Comparison of ENCODE assay signal across 29 mouse cellular contexts in genomic region chr2:21799616-21800015, GRCm38 (mm10).
DNase-seq lines count a peak whose midpoint lies in the region; ATAC-seq lines count a peak whose summit lies in the region.
"Had no signal": no experiment of that assay in that cellular context is flagged by ENCODE, and none has a peak within 500 bp of the region (broad histone marks: within the 10 kb centered on the region; RNA-seq: fewer than 3 reads in every experiment).

No protein-coding gene starts in this region.

- H3K4me3 ChIP-seq in forebrain, embryonic 12.5 days (replicated peaks): no peak overlapping the region
- no peak overlapping the region for H3K4me3 ChIP-seq in forebrain, embryonic 15.5 days
- no peak overlapping the region for H3K4me3 ChIP-seq in kidney, embryonic 16.5 days (ENCODE audit: low read length)
- H3K4me3 ChIP-seq: erythroblast, embryonic 14.5 days; forebrain, embryonic 13.5 days; gastrocnemius, adult 2 months; heart, embryonic 12.5 days; heart, embryonic 15.5 days had no signal

- WGBS in forebrain, embryonic 12.5 days: 83% methylated on average over 3 of the region's 3 CpGs
- 75% methylated on average over 3 of the region's 3 CpGs for WGBS in forebrain, embryonic 15.5 days
- WGBS in kidney, embryonic 16.5 days: 47% methylated on average over 3 of the region's 3 CpGs

- no peaks in the 10 kb centered on the region for H3K4me1 ChIP-seq in forebrain, embryonic 12.5 days
- no peaks in the 10 kb centered on the region for H3K4me1 ChIP-seq in forebrain, embryonic 15.5 days
- no peaks in the 10 kb centered on the region for H3K4me1 ChIP-seq in kidney, embryonic 16.5 days (ENCODE audit: insufficient read depth, low read length)
- H3K4me1 ChIP-seq: forebrain, embryonic 13.5 days; heart, embryonic 12.5 days; heart, embryonic 15.5 days had no signal

- H3K9ac ChIP-seq in forebrain, embryonic 12.5 days: no peak overlapping the region
- no peak overlapping the region for H3K9ac ChIP-seq in forebrain, embryonic 15.5 days (replicated peaks)
- no peak overlapping the region for H3K9ac ChIP-seq in kidney, embryonic 16.5 days (replicated peaks; ENCODE audit: low read length)
- H3K9ac ChIP-seq: forebrain, embryonic 13.5 days; forebrain, postnatal 0 days; heart, embryonic 12.5 days; heart, embryonic 15.5 days; hindbrain, embryonic 14.5 days had no signal

- ATAC-seq in forebrain, embryonic 12.5 days (ENCODE audit: low FRiP score): 0 out of 2 replicates have a peak, but pooled peaks have one; percentile 3
- ATAC-seq in forebrain, embryonic 15.5 days (replicated peaks): no peak
- peak; percentile 35; the same call in 1 of the 2 replicates for ATAC-seq in kidney, embryonic 16.5 days (ENCODE audit: low FRiP score, low TSS enrichment)
- ATAC-seq: activated CD4-positive, CD25-positive, alpha-beta regulatory T cell, adult 4 months; forebrain, embryonic 13.5 days; forebrain, postnatal 0 days; hindbrain, postnatal 0 days; inflammation-experienced regulatory T-cells, adult 6 months; intestine, embryonic 16.5 days had no signal

- H3K27ac ChIP-seq in forebrain, embryonic 12.5 days: no peak overlapping the region
- no peak overlapping the region for H3K27ac ChIP-seq in forebrain, embryonic 15.5 days (replicated peaks)
- H3K27ac ChIP-seq in kidney, embryonic 16.5 days (ENCODE audit: low read length): no peak overlapping the region
- H3K27ac ChIP-seq: forebrain, embryonic 13.5 days; gastrocnemius, adult 2 months; heart, embryonic 15.5 days; hindbrain, embryonic 14.5 days; hindbrain, postnatal 0 days had no signal

- H3K36me3 ChIP-seq in forebrain, embryonic 12.5 days (replicated peaks): no peaks in the 10 kb centered on the region
- H3K36me3 ChIP-seq in forebrain, embryonic 15.5 days: no peaks in the 10 kb centered on the region
- no peaks in the 10 kb centered on the region for H3K36me3 ChIP-seq in kidney, embryonic 16.5 days (ENCODE audit: insufficient read depth, low read length)
- H3K36me3 ChIP-seq: heart, embryonic 12.5 days; heart, embryonic 15.5 days had no signal

- no peaks in the 10 kb centered on the region for H3K9me3 ChIP-seq in forebrain, embryonic 12.5 days
- H3K9me3 ChIP-seq in forebrain, embryonic 15.5 days: no peaks in the 10 kb centered on the region
- H3K9me3 ChIP-seq in kidney, embryonic 16.5 days (ENCODE audit: low read length): no peaks in the 10 kb centered on the region
- H3K9me3 ChIP-seq: forebrain, embryonic 13.5 days; heart, embryonic 12.5 days; heart, embryonic 15.5 days had no signal

- H3K4me2 ChIP-seq in forebrain, embryonic 12.5 days: no peak overlapping the region
- H3K4me2 ChIP-seq in forebrain, embryonic 15.5 days (replicated peaks): no peak overlapping the region
- H3K4me2 ChIP-seq in kidney, embryonic 16.5 days (replicated peaks; ENCODE audit: low read depth, low read length): no peak overlapping the region
- H3K4me2 ChIP-seq: forebrain, embryonic 13.5 days; heart, embryonic 12.5 days; heart, embryonic 15.5 days; hindbrain, embryonic 14.5 days had no signal

- DNase-seq in kidney, adult 9 months: no peak
- DNase-seq in Muller cell, postnatal 12 days (ENCODE audit: inconsistent ontology term): peak; percentile 20
- no peak for DNase-seq in adrenal gland, adult 2 months
- no peak for DNase-seq in cerebellum, postnatal 14 days
- DNase-seq: adrenal gland, postnatal 10 days; adrenal gland, postnatal 36 days; B cell, adult 2 months; cerebellum, adult 18-20 months; cerebellum, adult 9-10 months; cerebellum, postnatal 25 days; embryo, embryonic 11 days; forebrain, postnatal 0 days; gastrocnemius, adult 2 months; gastrocnemius, postnatal 14 days; heart, adult 11 months; heart, postnatal 14 days; heart, postnatal 4 days had no signal

- no peaks in the 10 kb centered on the region for H3K27me3 ChIP-seq in forebrain, embryonic 12.5 days
- no peaks in the 10 kb centered on the region for H3K27me3 ChIP-seq in forebrain, embryonic 15.5 days
- H3K27me3 ChIP-seq in kidney, embryonic 16.5 days (ENCODE audit: insufficient read depth, low read length): no peaks in the 10 kb centered on the region
- H3K27me3 ChIP-seq: forebrain, embryonic 13.5 days; heart, embryonic 12.5 days; heart, embryonic 15.5 days had no signal
